8 mouse cellular contexts compared by ENCODE assay signal in genomic region chr9:41999498-42000473, GRCm38 (mm10).
DNase-seq lines count a peak whose midpoint lies in the region; ATAC-seq and TF ChIP-seq lines count a peak whose summit lies in the region.

No protein-coding gene starts in this region.

- WGBS in forebrain, postnatal 0 days: 69% methylated on average over 12 of the region's 12 CpGs
- 72% methylated on average over 12 of the region's 12 CpGs for WGBS in large intestine, adult 2 months
- WGBS in midbrain, postnatal 0 days: 67% methylated on average over 12 of the region's 12 CpGs

- in situ Hi-C loops in ES-E14 (cut with MboI; ENCODE audit: low sequenced_read_pairs in 2 of 2, unreplicated experiment in 2 of 2): loop anchor here (10.0 to 25.0 kb wide), 2 partner anchors 238 to 245 kb away; no protein-coding TSS in a partner anchor

- no peak overlapping the region for H3K4me2 ChIP-seq in forebrain, postnatal 0 days (ENCODE audit: low read depth)
- no peak overlapping the region for H3K4me2 ChIP-seq in midbrain, postnatal 0 days (ENCODE audit: low read depth, low read length, poor library complexity, severe bottlenecking)

- no peaks in the 10 kb centered on the region for H3K9me3 ChIP-seq in ES-E14 (ENCODE audit: control insufficient read depth, insufficient read depth, low read depth, low read length)
- H3K9me3 ChIP-seq in forebrain, postnatal 0 days (ENCODE audit: low read length): no peaks in the 10 kb centered on the region
- H3K9me3 ChIP-seq in midbrain, postnatal 0 days (ENCODE audit: low read length): no peaks in the 10 kb centered on the region

- peaks cover 11% of the 10 kb centered on the region; the same call in 1 of the 2 replicates for H3K36me3 ChIP-seq in ES-E14 (ENCODE audit: control insufficient read depth, insufficient read depth, low read length, poor library complexity, severe bottlenecking)
- H3K36me3 ChIP-seq in forebrain, postnatal 0 days (ENCODE audit: insufficient read depth): peaks cover 8% of the 10 kb centered on the region; the same call in 1 of the 2 replicates
- H3K36me3 ChIP-seq in midbrain, postnatal 0 days (ENCODE audit: insufficient read depth, low read length): peaks cover 18% of the 10 kb centered on the region

- peak; percentile 21 for DNase-seq in layer of hippocampus, adult 9-10 months (ENCODE audit: low spot score)
- no peak for DNase-seq in layer of hippocampus, postnatal 36 days
- DNase-seq in ES-E14 (ENCODE audit: low read depth, low spot score): no peak
- peak; percentile 66 to 67 for DNase-seq in cerebellum, adult 18-20 months
- peak; percentile 83 for DNase-seq in forebrain, postnatal 0 days
- peak; percentile 11 for DNase-seq in large intestine, adult 2 months (ENCODE audit: low read depth, low spot score)
- peak; percentile 81 for DNase-seq in midbrain, postnatal 0 days (ENCODE audit: low spot score)
- peak; percentile 23 for DNase-seq in yolk sac, embryonic 10.5 days (ENCODE audit: low spot score)

- H3K27ac ChIP-seq in ES-E14 (ENCODE audit: insufficient read depth, low read depth, low read length, poor library complexity, severe bottlenecking): no peak overlapping the region
- H3K27ac ChIP-seq in forebrain, postnatal 0 days (ENCODE audit: low read depth, low read length): no peak overlapping the region
- no peak overlapping the region for H3K27ac ChIP-seq in midbrain, postnatal 0 days (ENCODE audit: low read depth, low read length)

- ATAC-seq in forebrain, postnatal 0 days: peak; percentile 72
- ATAC-seq in midbrain, postnatal 0 days (ENCODE audit: low FRiP score): no peak

- H3K4me3 ChIP-seq in ES-E14 (ENCODE audit: insufficient read depth in 1 of 2, low read depth in 1 of 2, low read length in 2 of 2, poor library complexity in 1 of 2, severe bottlenecking in 1 of 2): no peak overlapping the region
- no peak overlapping the region for H3K4me3 ChIP-seq in forebrain, postnatal 0 days (ENCODE audit: low read depth, low read length)
- no peak overlapping the region for H3K4me3 ChIP-seq in midbrain, postnatal 0 days (ENCODE audit: low read depth, low read length)

- no peak overlapping the region for H3K9ac ChIP-seq in ES-E14 (ENCODE audit: insufficient read depth, low read depth, low read length, poor library complexity, severe bottlenecking)
- no peak overlapping the region for H3K9ac ChIP-seq in forebrain, postnatal 0 days
- no peak overlapping the region for H3K9ac ChIP-seq in midbrain, postnatal 0 days (replicated peaks; ENCODE audit: low read length, poor library complexity, severe bottlenecking)

- peak; percentile 96 for TF ChIP-seq CTCF in forebrain, postnatal 0 days (IDR thresholded peaks at IDR 0.05; ENCODE audit: low read depth)
- TF ChIP-seq CTCF in midbrain, postnatal 0 days (IDR thresholded peaks at IDR 0.05): peak; percentile 97

- H3K4me1 ChIP-seq in ES-E14 (ENCODE audit: control insufficient read depth in 2 of 2, insufficient read depth in 2 of 2, low read length in 2 of 2, poor library complexity in 1 of 2): 0 out of 4 replicates have a peak, but pooled peaks cover 0 to 3% of the 10 kb centered on the region in 2 experiments
- no peaks in the 10 kb centered on the region for H3K4me1 ChIP-seq in forebrain, postnatal 0 days (ENCODE audit: insufficient read depth)
- no peaks in the 10 kb centered on the region for H3K4me1 ChIP-seq in midbrain, postnatal 0 days (ENCODE audit: insufficient read depth, low read length)

- H3K27me3 ChIP-seq in forebrain, postnatal 0 days (ENCODE audit: insufficient read depth, low read length): no peaks in the 10 kb centered on the region
- no peaks in the 10 kb centered on the region for H3K27me3 ChIP-seq in midbrain, postnatal 0 days (ENCODE audit: insufficient read depth, low read length)

TF ChIP-seq in ES-E14, 5 proteins besides CTCF, POLR2A, EP300 and RAD21:
- no peak for TF ChIP-seq CHD2 (IDR thresholded peaks at IDR 0.05; ENCODE audit: low read depth, low read length)
- TF ChIP-seq ZC3H11A (IDR thresholded peaks at IDR 0.05; ENCODE audit: borderline replicate concordance, low read depth, low read length): peak; percentile 69; the same call in 1 of the 2 replicates

Comparison
In these comparisons a context has a peak if more than half of its experiments do, and no peak if none do; other contexts are left out.
1. DNase-seq: peak in layer of hippocampus, adult 9-10 months (single experiment), cerebellum, adult 18-20 months (2 of 2), forebrain, postnatal 0 days (single experiment), large intestine, adult 2 months (single experiment), midbrain, postnatal 0 days (single experiment) and yolk sac, embryonic 10.5 days (single experiment); none in layer of hippocampus, postnatal 36 days (0 of 2) and ES-E14 (single experiment).